Mouse (Mus musculus) ES-E14 (cell line): Measurements from ENCODE around the gene Hsdl1. TPM values are rescaled to one million over a fixed set of nuclear protein-coding genes. Genes with fewer than 3 reads are reported as not detected.

Source experiments
- DNase-seq: peaks from one replicate; pipeline ENCODE4 v3.0.0-alpha.2; 2013; ENCODE audit warnings: low read depth, low spot score
- H3K27ac ChIP-seq: 2 replicates; pipeline ENCODE4 v1.5.1; 2012; ENCODE audit warnings: low read depth, mild to moderate bottlenecking, low read length, moderate library complexity, mixed read lengths; ENCODE audit not compliant: poor library complexity, insufficient read depth, severe bottlenecking
- H3K36me3 ChIP-seq: 2 replicates; pipeline ENCODE4 v1.6.1; 2012; ENCODE audit warnings: mild to moderate bottlenecking, low read length, moderate library complexity, mixed read lengths; ENCODE audit not compliant: control insufficient read depth, poor library complexity, insufficient read depth, severe bottlenecking
- H3K4me1 ChIP-seq, 2 experiments: fragments of 150-350 bp in 1 of 2; sonication (generic) in 1 of 2; 2 replicates each; pipeline ENCODE4 v1.6.1; 2012; ENCODE audit warnings: low read length in 2 of 2, mild to moderate bottlenecking in 1 of 2, mixed read lengths in 1 of 2; ENCODE audit not compliant: control insufficient read depth in 2 of 2, insufficient read depth in 2 of 2, poor library complexity in 1 of 2
- H3K4me3 ChIP-seq, 2 experiments: fragments of 150-350 bp in 1 of 2; sonication (generic) in 1 of 2; 2 replicates each; pipeline ENCODE4 v1.5.1; 2012; ENCODE audit warnings: low read length in 2 of 2, low read depth in 1 of 2, mild to moderate bottlenecking in 1 of 2, mixed read lengths in 1 of 2; ENCODE audit not compliant: insufficient read depth in 1 of 2, poor library complexity in 1 of 2, severe bottlenecking in 1 of 2
- H3K9ac ChIP-seq: 2 replicates; pipeline ENCODE4 v1.6.1; 2012; ENCODE audit warnings: low read depth, mild to moderate bottlenecking, low read length, mixed read lengths; ENCODE audit not compliant: poor library complexity, insufficient read depth, severe bottlenecking
- H3K9me3 ChIP-seq: fragments of 150-350 bp; sonication (generic); 2 replicates; pipeline ENCODE4 v1.6.1; 2012; ENCODE audit warnings: low read depth, mild to moderate bottlenecking, low read length; ENCODE audit not compliant: control insufficient read depth, insufficient read depth
- CHD2 ChIP-seq: IDR thresholded peaks from 2 replicates; pipeline ENCODE4 v1.6.1; 2014; ENCODE audit warnings: mild to moderate bottlenecking, low read depth, low read length, inconsistent platforms
- HCFC1 ChIP-seq: IDR thresholded peaks from 2 replicates; pipeline ENCODE4 v1.6.1; 2012; ENCODE audit warnings: low read length, inconsistent platforms, borderline replicate concordance; ENCODE audit not compliant: insufficient read depth
- MAFK ChIP-seq: IDR thresholded peaks from 2 replicates; pipeline ENCODE4 v1.6.1; 2014; ENCODE audit warnings: mild to moderate bottlenecking, low read depth, low read length, inconsistent platforms; ENCODE audit not compliant: insufficient read depth
- ZC3H11A ChIP-seq: IDR thresholded peaks from 2 replicates; pipeline ENCODE4 v1.6.1; 2012; ENCODE audit warnings: low read depth, mild to moderate bottlenecking, inconsistent platforms, low read length, borderline replicate concordance
- ZNF384 ChIP-seq: IDR thresholded peaks from 2 replicates; pipeline ENCODE4 v1.6.1; 2012; ENCODE audit warnings: low read depth, low read length, inconsistent platforms
- in situ Hi-C, 2 experiments: fragments of 600-800 bp; cut with MboI; formaldehyde crosslinking; loops; one replicate each; pipeline ENCODE4 v1.15.1; 2025; ENCODE audit warnings: low sequenced_read_pairs in 2 of 2, inconsistent platforms in 1 of 2; ENCODE audit not compliant: unreplicated experiment in 2 of 2
- total RNA-seq: library from RNA; depleted of rRNA; stranded (reverse); fragments of 300-350 nt; gene quantifications from 2 replicates; pipeline ENCODE4 v1.2.3, GENCODE M21; 2012

The Hsdl1 gene
- total RNA-seq, 1 experiment: 19.7 TPM

DNA sequence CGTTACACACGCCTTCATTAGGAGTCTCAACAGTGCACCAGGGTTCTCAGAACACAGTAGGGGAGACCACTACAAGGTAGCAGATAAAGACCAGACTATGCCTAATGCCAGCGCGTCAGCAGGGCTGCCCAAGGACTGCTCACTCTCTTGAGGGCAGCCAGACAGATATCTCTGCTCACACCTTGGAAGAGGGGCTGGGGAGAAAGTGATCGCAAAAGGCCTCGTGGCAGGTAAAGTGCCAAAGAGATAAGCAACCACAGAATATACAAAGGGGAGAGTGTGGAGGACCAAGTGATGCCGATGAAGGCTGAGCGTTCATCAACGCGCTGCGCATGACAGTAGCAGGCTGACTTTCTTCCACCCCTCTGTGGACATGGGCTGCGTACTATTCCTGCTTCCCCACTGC, 29.4 kb upstream of the Hsdl1 start:
- TF ChIP-seq MAFK (no peak), HCFC1 (no peak), CHD2 (no peak), ZC3H11A (no peak), ZNF384 (no peak)
- in situ Hi-C loops: no loop called here
- Histone ChIP-seq H3K4me1 (peaks cover 0 to 7% of the 10 kb centered on the region in 2 experiments; a peak in 1 of 4 replicates), H3K36me3 (peaks cover 32% of the 10 kb centered on the region), H3K9me3 (no peaks in the 10 kb centered on the region), H3K27ac (no peak overlapping the region), H3K4me3 (peak overlapping the region; percentile 87 to 90), H3K9ac (peak overlapping the region; percentile 91)
- DNase-seq: no peak

DNA sequence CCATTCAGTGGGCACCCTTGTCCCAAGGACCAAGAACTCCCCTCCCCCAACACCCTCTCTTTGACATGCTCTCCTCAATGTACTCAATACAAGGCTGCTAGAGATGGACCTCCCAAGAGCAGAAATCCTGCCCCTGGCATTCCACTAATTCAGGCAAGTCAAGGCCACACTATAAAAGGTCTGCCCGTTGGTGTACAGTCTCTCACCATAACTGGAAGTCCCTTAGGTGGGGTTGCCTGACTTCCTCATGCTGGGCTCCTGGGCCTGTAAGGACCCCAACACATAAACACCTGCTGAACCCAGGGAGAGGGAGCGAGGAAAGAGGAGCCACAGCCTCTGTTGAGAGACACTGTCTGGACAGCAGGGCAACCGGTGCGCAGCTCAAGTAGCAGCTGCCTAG, 28.8 kb upstream of the Hsdl1 start:
- in situ Hi-C loops: no loop called here
- no peak for TF ChIP-seq CHD2
- Histone ChIP-seq H3K27ac (no peak overlapping the region), H3K9me3 (no peaks in the 10 kb centered on the region), H3K9ac (no peak overlapping the region), H3K4me1 (peaks cover 0 to 7% of the 10 kb centered on the region in 2 experiments; a peak in 1 of 4 replicates), H3K36me3 (peaks cover 38% of the 10 kb centered on the region), H3K4me3 (no peak overlapping the region)
- DNase-seq: no peak

DNA sequence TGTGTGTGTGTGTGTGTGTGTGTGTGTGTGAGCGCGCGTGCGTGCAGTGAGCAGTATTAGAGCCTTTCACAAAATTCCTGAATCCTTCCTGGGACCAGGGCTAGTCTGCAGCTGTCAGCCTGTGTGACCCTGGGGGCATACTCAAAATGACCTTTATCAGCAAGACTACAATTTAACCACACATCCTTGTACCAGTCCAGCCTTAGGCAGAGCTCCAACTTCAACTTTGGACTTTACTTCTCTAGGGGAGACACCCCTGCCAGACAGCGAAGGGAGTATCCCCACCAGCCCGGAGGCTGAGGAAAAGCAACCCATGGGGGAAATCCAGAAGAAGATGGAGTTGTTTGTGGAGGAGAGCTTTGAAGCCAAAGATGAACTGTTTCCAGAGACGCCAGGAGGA, 16.5 kb upstream of the Hsdl1 start:
- H3K36me3 ChIP-seq: no peaks in the 10 kb centered on the region
- in situ Hi-C loops: no loop called here

DNA sequence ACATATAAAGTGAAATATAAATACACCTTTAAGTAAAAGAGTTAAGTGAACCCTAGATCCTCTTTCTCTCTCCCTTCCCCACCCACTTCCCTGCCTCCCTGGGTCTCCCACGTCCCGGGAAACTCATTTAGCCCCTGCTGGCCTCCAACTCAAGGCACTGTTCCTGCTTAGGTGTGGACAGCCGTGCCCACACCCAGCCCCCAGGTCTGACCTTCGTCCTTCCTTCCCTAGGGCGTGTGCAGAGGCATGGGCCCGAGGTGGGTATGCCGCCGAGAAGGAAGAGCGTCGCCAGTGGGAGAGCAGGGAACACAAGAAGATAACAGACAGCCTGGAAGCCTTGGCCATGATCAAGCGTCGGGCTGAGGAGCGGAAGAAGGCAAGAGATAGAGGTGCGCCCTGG, 15.4 kb upstream of the Hsdl1 start:
- DNase-seq: no peak
- in situ Hi-C loops: no loop called here
- H3K4me1 ChIP-seq: peaks cover 0 to 6% of the 10 kb centered on the region in 2 experiments; a peak in 2 of 4 replicates
- no peak for TF ChIP-seq CHD2
- no peak for TF ChIP-seq MAFK
- TF ChIP-seq ZNF384: no peak
- no peak for TF ChIP-seq HCFC1
- no peak for TF ChIP-seq ZC3H11A
- no peaks in the 10 kb centered on the region for H3K9me3 ChIP-seq
- H3K4me3 ChIP-seq: no peak overlapping the region
- H3K36me3 ChIP-seq: no peaks in the 10 kb centered on the region
- H3K27ac ChIP-seq: no peak overlapping the region
- no peak overlapping the region for H3K9ac ChIP-seq

More for the DNA sequence above, 16.5 kb upstream of the Hsdl1 start:
- Histone ChIP-seq H3K9me3 (no peaks in the 10 kb centered on the region), H3K4me3 (no peak overlapping the region), H3K9ac (no peak overlapping the region), H3K4me1 (peaks cover 1 to 10% of the 10 kb centered on the region in 2 experiments; a peak in 2 of 4 replicates), H3K27ac (no peak overlapping the region)
- TF ChIP-seq HCFC1 (no peak), ZC3H11A (no peak), MAFK (no peak)
- DNase-seq: no peak

DNA sequence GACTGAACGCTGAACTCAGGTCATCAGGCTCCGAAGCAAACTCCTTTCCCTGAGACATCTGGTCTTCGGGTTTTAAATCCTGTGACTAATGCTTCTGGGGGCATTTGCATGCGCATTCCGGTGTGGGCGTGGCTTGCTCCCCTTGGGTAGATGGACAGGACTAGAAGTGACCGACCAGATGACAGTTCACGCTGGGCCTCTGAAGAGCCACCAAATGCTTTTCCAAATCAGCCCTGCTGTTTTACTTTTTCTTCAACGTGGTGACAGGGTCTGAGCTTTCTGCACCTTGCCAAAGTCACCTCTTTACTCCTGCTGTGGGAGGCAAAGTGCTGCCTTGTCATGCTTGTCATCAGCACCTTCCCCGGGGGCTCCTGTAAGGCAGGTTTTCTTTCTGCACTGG, 13.9 kb upstream of the Hsdl1 start:
- H3K9ac ChIP-seq: no peak overlapping the region
- peaks cover 0 to 6% of the 10 kb centered on the region in 2 experiments; a peak in 2 of 4 replicates for H3K4me1 ChIP-seq
- H3K9me3 ChIP-seq: no peaks in the 10 kb centered on the region
- DNase-seq: no peak
- H3K27ac ChIP-seq: no peak overlapping the region
- no peak for TF ChIP-seq MAFK
- no peak for TF ChIP-seq ZNF384
- TF ChIP-seq HCFC1: no peak
- no peak for TF ChIP-seq CHD2
- no peak for TF ChIP-seq ZC3H11A
- in situ Hi-C loops: no loop called here
- H3K36me3 ChIP-seq: no peaks in the 10 kb centered on the region
- H3K4me3 ChIP-seq: no peak overlapping the region
